Mouse (Mus musculus): Measurements from ENCODE around the gene Cacna1i. TPM values are rescaled to one million over a fixed set of nuclear protein-coding genes. Genes with fewer than 3 reads are reported as not detected.

Cacna1i gene
- polyA plus RNA-seq, 1 experiment from 2014 or later: not detected

DNA sequence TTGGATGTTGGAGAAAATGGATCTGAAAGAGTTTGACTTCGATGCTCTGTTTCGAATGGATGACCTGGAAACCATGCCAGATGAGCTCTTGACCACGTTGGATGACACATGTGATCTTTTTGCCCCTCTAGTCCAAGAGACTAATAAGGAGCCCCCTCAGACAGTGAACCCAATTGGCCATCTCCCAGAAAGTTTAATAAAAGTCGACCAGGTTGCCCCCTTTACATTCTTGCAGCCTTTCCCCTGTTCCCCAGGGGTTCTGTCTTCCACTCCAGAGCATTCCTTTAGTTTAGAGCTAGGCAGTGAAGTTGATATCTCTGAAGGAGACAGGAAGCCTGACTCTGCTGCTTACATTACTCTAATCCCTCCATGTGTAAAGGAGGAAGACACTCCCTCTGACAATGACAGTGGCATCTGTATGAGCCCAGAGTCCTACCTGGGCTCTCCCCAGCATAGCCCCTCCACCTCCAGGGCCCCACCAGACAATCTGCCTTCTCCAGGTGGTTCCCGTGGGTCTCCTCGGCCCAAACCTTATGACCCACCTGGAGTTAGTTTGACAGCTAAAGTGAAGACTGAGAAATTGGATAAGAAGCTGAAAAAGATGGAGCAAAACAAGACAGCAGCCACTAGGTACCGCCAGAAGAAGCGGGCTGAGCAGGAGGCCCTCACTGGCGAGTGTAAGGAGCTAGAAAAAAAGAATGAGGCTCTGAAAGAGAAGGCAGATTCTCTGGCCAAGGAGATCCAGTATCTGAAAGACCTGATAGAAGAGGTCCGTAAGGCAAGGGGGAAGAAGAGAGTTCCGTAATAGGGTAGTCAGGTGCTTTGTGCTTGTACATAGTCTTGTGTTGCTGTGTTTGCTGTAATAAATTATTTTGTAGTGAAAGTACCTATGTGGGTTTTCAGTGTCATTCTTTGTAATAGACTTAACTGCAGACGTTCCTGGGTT is 30.1 kb upstream of the Cacna1i start:
- Histone ChIP-seq H3K9ac (peak overlapping the region; percentile 99), H3K27me3 (no peaks in the 10 kb centered on the region), H3K9me3 (replicated peaks) (no peaks in the 10 kb centered on the region), H3K36me3 (peaks cover 71% of the 10 kb centered on the region), H3K27ac (peak overlapping the region; percentile 99), H3K4me1 (replicated peaks) (peaks cover 77% of the 10 kb centered on the region), H3K4me3 (replicated peaks) (peak overlapping the region; percentile 79), H3K4me2 (peak overlapping the region; percentile 94)
- 48% methylated on average over 12 of the region's 12 CpGs for WGBS (ENCODE audit: insufficient replicate concordance)
- ATAC-seq (ENCODE audit: low read depth) (no peak), DNase-seq (no peak)

DNA sequence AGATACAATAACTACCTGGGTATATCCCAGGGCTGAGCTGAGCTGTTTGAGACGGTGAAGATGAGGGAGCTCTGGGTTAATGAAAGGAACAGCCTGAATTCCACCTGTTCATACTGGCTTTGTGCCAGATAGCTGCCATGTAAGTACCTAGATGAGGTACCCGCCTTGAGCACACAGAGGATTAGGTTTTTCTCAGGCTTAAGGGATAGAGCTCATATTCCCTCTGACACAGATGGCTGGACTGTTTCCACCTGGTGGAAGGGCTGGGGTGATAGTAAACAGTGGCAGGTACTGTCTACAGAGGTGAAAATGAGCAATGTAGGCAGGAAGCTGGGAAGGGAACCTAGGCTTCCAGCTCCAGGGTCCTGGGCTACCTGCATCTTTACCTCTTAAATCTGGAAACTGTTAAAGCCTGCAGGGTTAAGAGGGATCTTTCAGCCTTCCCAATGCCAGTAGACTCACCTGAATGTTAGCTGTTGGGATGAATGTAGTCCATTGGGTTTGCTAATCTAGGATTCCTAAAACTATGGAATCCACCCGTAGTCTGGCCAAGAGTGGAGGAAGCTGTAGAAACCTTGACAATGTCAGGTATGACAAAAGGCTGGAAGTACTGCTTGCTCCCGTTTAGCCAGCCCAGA is 29.3 kb upstream of the Cacna1i start:
- WGBS (ENCODE audit: insufficient replicate concordance): 25% methylated on average over 4 of the region's 4 CpGs
- no peaks in the 10 kb centered on the region for H3K9me3 ChIP-seq (replicated peaks)
- peak overlapping the region; percentile 94 for H3K4me2 ChIP-seq
- H3K4me1 ChIP-seq (replicated peaks): peaks cover 78% of the 10 kb centered on the region
- H3K27me3 ChIP-seq: no peaks in the 10 kb centered on the region
- peak overlapping the region; percentile 79 for H3K4me3 ChIP-seq (replicated peaks)
- DNase-seq (no peak), ATAC-seq (ENCODE audit: low read depth) (no peak)
- H3K36me3 ChIP-seq: peaks cover 67% of the 10 kb centered on the region
- H3K9ac ChIP-seq: peak overlapping the region; percentile 99
- H3K27ac ChIP-seq: peak overlapping the region; percentile 99

DNA sequence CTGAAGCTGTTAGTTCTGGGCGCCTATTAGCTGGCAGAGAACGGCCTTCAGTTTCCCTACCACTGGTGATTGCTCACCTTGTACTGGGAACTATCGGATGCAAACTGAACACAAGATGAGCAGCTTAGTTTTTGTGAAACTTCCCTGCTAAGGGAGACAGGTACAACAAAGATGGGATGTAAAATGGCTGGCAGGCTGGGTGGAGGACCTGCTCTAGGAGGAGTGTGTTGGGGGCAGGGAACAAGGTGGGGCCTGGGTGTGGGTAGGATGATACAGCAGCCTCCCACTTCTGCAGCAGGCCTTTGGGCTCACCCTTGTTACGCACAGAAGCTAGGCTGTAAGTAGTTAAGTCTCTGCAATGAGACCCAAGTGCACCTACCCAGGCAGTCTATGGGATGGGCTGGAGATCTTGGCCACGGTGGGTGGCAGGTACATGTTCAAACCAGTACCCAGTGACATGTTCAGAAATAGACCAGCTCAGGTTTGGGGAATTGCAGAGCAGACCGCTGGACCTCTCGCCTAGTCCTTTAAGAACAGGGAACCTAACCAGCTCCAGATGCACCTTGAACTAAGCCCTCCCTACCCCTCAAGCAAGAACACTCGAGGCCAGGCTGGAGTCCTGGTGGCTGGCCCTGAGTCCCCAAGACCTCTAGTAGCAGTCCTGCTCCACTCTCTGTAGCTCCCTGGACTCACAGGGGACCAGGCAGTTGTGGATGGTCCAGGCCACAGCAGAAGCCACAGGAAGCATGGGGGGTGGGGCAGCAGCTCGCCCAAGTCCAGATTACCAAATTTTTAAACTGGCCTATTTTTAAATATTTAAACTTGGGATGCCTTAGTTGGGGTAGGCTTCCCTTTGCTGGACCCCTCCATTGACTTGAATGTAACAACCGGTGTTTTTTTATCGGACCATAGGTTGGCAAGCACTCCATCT is 28.5 kb upstream of the Cacna1i start:
- H3K27me3 ChIP-seq: no peaks in the 10 kb centered on the region
- no peaks in the 10 kb centered on the region for H3K9me3 ChIP-seq (replicated peaks)
- DNase-seq (peak; percentile 80), ATAC-seq (ENCODE audit: low read depth) (peak; percentile 79)
- H3K4me2 ChIP-seq: peak overlapping the region; percentile 94
- H3K4me1 ChIP-seq (replicated peaks): peaks cover 78% of the 10 kb centered on the region
- peaks cover 59% of the 10 kb centered on the region for H3K36me3 ChIP-seq
- peak overlapping the region; percentile 99 for H3K9ac ChIP-seq
- 40% methylated on average over 11 of the region's 11 CpGs for WGBS (ENCODE audit: insufficient replicate concordance)
- H3K4me3 ChIP-seq (replicated peaks): peak overlapping the region; percentile 79
- H3K27ac ChIP-seq: peak overlapping the region; percentile 99

DNA sequence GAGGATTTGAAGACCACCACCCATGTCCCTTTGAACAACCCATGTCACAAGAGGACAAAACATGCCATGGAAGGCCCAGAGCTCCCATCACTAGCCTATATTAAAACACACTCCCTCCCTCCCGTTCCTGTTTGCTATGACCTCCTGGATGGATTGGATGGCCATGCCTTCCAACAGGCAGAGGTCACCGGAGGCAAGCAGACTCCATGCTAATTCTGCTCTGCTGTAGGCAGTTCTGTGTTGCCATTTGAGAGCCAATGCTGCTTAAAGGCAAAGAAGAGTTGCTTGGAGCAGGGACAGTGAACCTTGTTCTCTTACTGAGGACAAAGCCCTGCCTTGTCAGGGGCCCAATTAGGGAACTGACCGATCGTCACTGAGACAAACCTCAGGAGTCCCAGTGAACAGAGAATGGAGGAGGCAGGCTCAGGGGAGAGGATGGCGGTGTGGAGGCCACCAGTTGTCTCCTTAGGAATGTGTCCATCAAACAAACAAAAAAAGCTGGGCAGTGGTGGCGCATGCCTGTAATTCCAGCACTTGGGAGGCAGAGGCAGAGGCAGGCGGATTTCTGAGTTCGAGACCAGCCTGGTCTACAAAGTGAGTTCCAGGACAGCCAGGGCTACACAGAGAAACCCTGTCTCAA is 27.5 kb upstream of the Cacna1i start:
- Histone ChIP-seq H3K4me3 (replicated peaks) (no peak overlapping the region), H3K9ac (peak overlapping the region; percentile 99), H3K27me3 (no peaks in the 10 kb centered on the region), H3K4me2 (peak overlapping the region; percentile 94), H3K4me1 (replicated peaks) (peaks cover 73% of the 10 kb centered on the region), H3K9me3 (replicated peaks) (no peaks in the 10 kb centered on the region), H3K27ac (peak overlapping the region; percentile 99), H3K36me3 (peaks cover 59% of the 10 kb centered on the region)
- 81% methylated on average over 8 of the region's 8 CpGs for WGBS (ENCODE audit: insufficient replicate concordance)
- ATAC-seq (ENCODE audit: low read depth): no peak
- DNase-seq: no peak

GRCm38 (mm10) chr15:80260677-80261076 is 26.4 kb upstream of the Cacna1i start:
- Histone ChIP-seq H3K9me3 (replicated peaks) (no peaks in the 10 kb centered on the region), H3K4me1 (replicated peaks) (peaks cover 74% of the 10 kb centered on the region), H3K27me3 (no peaks in the 10 kb centered on the region), H3K4me3 (replicated peaks) (no peak overlapping the region), H3K27ac (peak overlapping the region; percentile 99; the same call in 1 of the 2 replicates), H3K4me2 (no peak overlapping the region), H3K9ac (no peak overlapping the region), H3K36me3 (peaks cover 59% of the 10 kb centered on the region)
- 14% methylated on average over 3 of the region's 3 CpGs for WGBS (ENCODE audit: insufficient replicate concordance)
- peak; percentile 75 for DNase-seq
- no peak for ATAC-seq (ENCODE audit: low read depth)

GRCm38 (mm10) chr15:80261100-80261499 is 25.9 kb upstream of the Cacna1i start:
- H3K36me3 ChIP-seq: peaks cover 56% of the 10 kb centered on the region
- WGBS (ENCODE audit: insufficient replicate concordance): 75% methylated on average over 7 of the region's 7 CpGs
- H3K27ac ChIP-seq: 0 out of 2 replicates have a peak overlapping the region, but pooled peaks have one; percentile 16

DNA sequence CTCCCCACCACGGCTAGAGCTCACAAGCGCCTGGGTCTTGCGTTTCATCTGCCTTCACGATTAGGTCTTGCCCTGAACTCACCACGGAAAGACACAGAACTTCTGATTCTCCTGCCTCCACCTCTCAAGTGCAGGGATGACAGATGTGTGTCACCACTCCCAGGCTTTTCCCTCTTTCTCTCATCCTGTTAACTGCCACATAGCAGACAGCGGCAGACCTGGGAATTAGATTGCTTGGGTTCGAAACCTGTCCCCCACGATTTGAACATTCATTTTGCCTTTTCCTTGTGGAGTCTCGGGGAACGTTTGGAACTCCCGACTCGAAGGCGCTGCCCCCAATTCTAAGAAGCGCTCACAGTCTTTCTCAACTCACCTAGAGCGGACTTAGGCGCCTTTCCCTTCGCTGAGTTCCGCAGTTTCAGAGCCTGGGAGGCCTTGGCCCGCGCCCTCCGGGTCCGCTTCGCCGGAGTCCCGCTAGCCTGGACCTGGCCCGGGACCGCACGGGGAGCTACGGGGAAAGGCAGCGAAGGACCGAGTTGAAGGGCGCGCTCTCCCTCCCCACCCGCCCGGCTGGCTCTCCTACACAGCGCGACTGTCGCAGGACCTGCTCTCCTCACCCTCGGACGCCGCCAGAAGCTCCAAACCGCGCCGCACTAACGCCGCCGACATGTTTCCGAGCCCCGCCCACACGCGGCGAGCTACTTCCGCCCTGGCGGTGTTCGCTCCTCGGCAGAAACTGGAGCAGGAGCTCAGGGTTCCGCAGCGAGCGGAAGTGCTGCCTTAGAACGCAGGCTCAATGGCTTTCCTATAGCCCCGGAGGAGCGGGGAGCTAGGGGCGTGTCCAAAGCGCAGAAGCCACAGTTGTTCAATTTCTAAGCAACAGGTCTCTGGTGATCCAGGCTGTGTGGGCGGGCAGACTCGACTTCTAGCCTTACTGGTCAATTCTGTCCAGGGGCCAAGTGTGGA is 23.1 kb upstream of the Cacna1i start, which contains the start of gene Rps19bp1:
Gene Rps19bp1, minus strand, starts transcription at position 706 of the 966 bp plus-strand sequence.
- DNase-seq: peak; percentile 93
- under 1% methylated on average over 66 of the region's 66 CpGs for WGBS (ENCODE audit: insufficient replicate concordance)
- no peaks in the 10 kb centered on the region for H3K9me3 ChIP-seq (replicated peaks)
- H3K27me3 ChIP-seq: no peaks in the 10 kb centered on the region
- H3K4me3 ChIP-seq (replicated peaks): peak within 1 kb of the TSS; percentile 80
- peak within 1 kb of the TSS; percentile 90 for H3K4me2 ChIP-seq
- H3K4me1 ChIP-seq (replicated peaks): peaks cover 48% of the 10 kb centered on the region
- H3K36me3 ChIP-seq: peaks cover 30% of the 10 kb centered on the region
- peak; percentile 93 for ATAC-seq (ENCODE audit: low read depth)
- peak within 1 kb of the TSS; percentile 76 for H3K27ac ChIP-seq
- peak within 1 kb of the TSS; percentile 86 for H3K9ac ChIP-seq

More at GRCm38 (mm10) chr15:80261100-80261499, 25.9 kb upstream of the Cacna1i start:
- ATAC-seq (ENCODE audit: low read depth): no peak
- no peak for DNase-seq
- Histone ChIP-seq H3K9me3 (replicated peaks) (no peaks in the 10 kb centered on the region), H3K9ac (no peak overlapping the region), H3K4me1 (replicated peaks) (peaks cover 74% of the 10 kb centered on the region), H3K4me3 (replicated peaks) (no peak overlapping the region), H3K4me2 (no peak overlapping the region), H3K27me3 (no peaks in the 10 kb centered on the region)

- H3K9me3 ChIP-seq (replicated peaks): 0 out of 2 replicates have a peak, but pooled peaks cover 4% of the 10 kb centered on the region
- ATAC-seq (ENCODE audit: low read depth): no peak
- H3K4me3 ChIP-seq (replicated peaks): no peak overlapping the region
- H3K27ac ChIP-seq: no peak overlapping the region
- DNase-seq: peak; percentile 52
- H3K36me3 ChIP-seq: peaks cover 7% of the 10 kb centered on the region
- H3K9ac ChIP-seq: no peak overlapping the region
- no peak overlapping the region for H3K4me2 ChIP-seq
- peaks cover 26% of the 10 kb centered on the region for H3K4me1 ChIP-seq (replicated peaks)
- H3K27me3 ChIP-seq: no peaks in the 10 kb centered on the region
- WGBS (ENCODE audit: insufficient replicate concordance): 0% methylated on average over 2 of the region's 2 CpGs
Observed at GRCm38 (mm10) chr15:80266281-80266680, 20.8 kb upstream of the Cacna1i start.

DNA sequence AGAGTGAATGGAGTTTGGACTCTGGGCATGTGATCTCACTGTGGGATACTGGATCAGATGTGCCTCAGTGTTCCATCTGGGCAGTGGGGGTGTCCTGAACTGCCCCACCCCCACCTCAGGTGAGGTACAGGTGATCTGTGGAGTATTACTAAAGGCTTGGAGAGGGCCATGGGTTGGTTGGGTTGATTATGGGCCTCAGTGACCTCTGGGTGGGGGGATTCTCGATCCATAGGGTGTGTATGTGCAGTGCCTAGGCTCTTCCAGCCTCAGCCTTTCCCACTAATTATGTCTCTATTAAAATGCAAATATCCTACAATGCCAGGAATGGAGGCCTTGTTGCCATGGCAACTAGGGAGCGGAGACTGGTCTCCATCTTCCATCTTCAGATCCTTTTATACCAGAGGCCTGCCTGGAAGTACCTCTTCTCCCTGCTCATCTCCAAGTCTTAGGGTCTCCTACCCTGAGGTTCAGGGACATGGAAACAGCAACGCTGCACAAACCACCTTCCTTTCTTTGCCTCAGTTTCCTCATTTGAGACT is 15.1 kb upstream of the Cacna1i start:
- 51% methylated on average over 3 of the region's 3 CpGs for WGBS (ENCODE audit: insufficient replicate concordance)
- Histone ChIP-seq H3K27me3 (0 out of 2 replicates have a peak, but pooled peaks cover 4% of the 10 kb centered on the region), H3K4me2 (no peak overlapping the region), H3K9me3 (replicated peaks) (0 out of 2 replicates have a peak, but pooled peaks cover 4% of the 10 kb centered on the region), H3K36me3 (no peaks in the 10 kb centered on the region), H3K4me3 (replicated peaks) (no peak overlapping the region), H3K9ac (no peak overlapping the region), H3K27ac (no peak overlapping the region), H3K4me1 (replicated peaks) (no peaks in the 10 kb centered on the region)
- DNase-seq (no peak), ATAC-seq (ENCODE audit: low read depth) (no peak)

Data from liver, embryonic 13.5 days (tissue).